Mouse (Mus musculus) small intestine, adult 2 months (tissue): Measurements from ENCODE around the gene Ccl12.

Experiments used
- CTCF ChIP-seq: fragments of 200-500 bp; IDR thresholded peaks from 2 replicates; pipeline ENCODE4 v1.5.1; 2012; ENCODE audit warnings: low read depth, mild to moderate bottlenecking, control low read depth, inconsistent platforms, low read length, moderate library complexity, mixed read lengths; ENCODE audit not compliant: insufficient replicate concordance, insufficient read length; ENCODE audit errors: extremely low read depth
- POLR2A ChIP-seq: fragments of 200-500 bp; IDR thresholded peaks from 2 replicates; pipeline ENCODE4 v1.6.1; 2012; ENCODE audit warnings: low read depth, mild to moderate bottlenecking, control low read depth, inconsistent platforms, low read length, moderate library complexity

DNA sequence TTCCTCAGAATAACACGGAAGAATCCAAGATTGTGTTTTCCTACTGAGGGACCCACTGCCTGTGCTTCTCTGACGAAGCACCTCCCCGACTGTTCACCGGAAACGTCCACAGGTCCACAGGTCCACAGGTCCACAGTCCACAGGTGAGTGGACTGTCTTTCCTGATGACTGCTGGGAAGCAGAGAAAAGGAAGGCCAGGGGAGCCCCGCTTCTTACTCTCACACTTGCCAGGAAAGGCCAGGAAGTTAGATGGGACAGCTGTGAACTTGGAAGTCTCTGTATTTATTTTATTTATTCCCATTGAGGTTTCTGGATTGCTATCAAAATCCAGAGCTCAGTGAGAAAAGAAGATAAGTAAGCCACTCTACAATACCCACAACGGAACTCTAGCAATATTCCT is 47.8 kb upstream of the Ccl12 start:
- TF ChIP-seq POLR2A (no peak), CTCF (no peak)
